Mouse (Mus musculus) mature B cell (primary cell): ENCODE data around the gene D11Wsu47e.

ENCODE experiments used
- in situ Hi-C: fragments of 300-500 bp; cut with MboI; formaldehyde crosslinking; loops from 2 replicates; pipeline ENCODE4 v1.14.3; 2019

Gene D11Wsu47e

DNA sequence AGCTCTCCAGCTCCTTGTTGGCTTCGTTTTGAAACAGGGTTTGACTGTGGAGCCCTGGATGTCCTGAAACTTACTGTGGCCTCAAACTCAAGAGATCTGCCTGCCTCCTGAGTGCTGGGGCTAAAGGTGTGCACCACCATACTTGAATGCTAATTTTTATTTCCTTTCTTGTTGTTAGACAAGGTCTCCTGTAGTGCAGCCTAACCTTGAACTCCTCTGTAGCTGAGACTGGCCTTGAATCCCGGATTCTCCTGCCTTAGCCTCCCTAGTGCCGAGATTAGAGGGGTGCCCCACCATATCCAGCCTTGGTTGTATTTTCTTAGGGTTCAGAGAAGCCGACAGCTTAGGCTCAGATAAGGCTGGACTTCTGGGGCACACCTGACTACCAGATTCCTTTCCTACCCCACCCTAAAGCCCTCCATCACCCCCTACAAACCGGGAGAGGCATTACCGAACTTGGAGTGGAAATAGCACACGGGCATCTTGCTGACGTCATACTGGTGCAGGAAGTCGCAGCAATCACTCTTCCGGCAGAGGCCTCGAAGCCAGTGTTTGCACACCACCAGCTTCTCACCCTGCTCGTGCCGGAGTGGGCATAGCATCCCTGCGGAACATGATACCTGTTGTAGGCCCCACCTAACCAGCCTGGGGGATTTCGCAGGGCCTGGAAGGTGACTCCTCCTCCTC, 21.9 kb downstream of the D11Wsu47e start:
- in situ Hi-C loops: no loop called here

DNA sequence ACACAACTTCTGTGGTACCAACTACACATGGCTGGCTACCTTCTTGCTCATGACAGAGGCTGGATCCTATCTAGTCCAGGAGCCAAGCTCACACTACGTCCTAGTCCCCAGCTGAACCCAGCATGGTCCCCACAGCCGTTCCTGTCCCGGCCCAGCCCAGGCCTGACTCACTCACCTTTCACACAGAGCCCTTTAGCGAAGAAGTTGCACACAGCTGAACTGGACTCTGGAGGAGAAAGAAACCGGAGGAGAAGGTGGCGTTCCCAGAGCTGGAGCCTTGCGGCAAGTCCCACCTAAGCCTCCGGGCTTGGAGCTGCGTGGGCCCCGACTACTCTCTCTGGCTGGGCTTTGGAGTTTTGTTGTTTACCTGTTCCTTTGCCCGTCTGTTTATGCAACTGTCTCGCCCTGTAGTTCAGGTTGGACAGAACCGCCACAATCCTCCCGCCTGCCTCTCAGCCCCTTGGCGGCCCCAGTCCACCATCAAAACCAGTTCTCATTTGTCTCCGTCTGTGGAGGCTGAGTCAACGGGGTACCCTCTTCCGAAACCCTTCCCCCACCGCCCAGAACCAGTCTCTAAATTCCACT, 24.5 kb downstream of the D11Wsu47e start:
- in situ Hi-C loops: no loop called here

DNA sequence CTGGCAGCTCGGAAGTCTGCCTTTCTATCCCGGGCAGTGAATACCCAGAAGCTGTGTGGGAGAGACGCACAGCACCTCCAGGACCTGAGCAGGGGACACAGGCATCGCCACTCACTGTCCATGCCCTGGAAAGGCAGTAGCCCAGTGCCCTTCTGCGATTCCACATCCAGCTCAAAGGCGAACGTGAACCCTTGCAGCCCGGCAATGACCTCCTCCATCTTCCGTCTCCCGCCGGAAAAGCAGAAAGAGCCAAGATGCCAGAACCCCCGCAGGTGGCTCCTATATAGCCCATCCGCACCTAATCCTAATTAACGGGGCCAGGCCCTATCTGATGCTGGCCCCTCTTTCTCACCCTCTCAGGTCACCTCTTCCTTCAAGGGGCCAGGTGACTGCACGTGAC, 25.1 kb downstream of the D11Wsu47e start:
- in situ Hi-C loops: no loop called here

DNA sequence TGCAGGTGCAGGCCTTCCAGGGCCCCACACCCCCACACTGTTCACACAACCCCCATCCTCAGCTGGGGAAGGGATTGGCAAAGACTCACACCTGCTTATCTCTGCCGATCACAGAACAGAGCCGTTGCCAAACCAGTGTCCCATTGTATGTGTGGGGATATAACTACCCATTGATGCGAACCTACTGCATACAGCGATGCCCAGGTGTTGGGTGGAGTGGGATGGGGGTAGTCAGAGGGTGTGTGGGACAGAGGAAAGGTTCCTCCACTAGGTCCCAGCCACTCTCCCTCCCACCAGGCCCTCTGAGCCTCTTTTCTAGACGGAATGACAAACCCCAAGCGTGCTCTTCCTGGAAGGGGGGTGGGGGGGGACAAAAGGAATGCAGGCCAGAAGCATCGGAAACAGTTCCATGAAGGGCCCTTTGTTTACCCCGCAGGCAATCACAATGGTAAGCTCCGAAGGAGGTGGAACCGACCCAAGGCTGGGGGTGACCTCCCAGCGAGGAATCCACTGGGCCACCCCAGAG, 25.6 kb downstream of the D11Wsu47e start, which contains the start of gene Cpsf4l:
TSS of gene Cpsf4l (minus strand) at position 287 of the 526 bp plus-strand sequence.
- in situ Hi-C loops: no loop called here

DNA sequence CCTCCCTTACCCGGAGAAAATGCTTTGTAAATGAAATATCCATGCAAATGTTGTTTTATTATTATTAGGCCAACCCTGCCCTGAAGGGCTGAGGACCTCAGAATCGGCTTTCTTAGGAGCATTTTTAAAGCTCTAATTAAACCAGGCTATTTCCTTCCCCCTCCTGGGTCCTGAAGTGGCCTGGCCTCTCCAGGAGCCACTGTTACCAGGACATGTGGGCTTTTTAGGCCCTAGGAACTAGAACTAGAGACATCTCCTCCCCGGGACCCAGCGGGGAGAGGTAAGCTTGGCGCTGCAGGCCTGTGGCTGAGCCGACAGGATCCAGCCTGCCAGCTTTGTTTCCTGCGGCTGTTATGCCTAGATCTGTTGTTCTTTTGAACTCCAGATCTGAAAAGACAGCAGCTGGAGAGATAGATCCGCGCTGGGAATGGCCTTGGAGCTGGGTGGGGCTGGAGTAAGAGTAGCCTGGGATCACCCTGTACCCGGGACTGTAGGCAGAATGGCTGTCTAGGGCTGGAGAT, 26.1 kb downstream of the D11Wsu47e start:
- in situ Hi-C loops: no loop called here

DNA sequence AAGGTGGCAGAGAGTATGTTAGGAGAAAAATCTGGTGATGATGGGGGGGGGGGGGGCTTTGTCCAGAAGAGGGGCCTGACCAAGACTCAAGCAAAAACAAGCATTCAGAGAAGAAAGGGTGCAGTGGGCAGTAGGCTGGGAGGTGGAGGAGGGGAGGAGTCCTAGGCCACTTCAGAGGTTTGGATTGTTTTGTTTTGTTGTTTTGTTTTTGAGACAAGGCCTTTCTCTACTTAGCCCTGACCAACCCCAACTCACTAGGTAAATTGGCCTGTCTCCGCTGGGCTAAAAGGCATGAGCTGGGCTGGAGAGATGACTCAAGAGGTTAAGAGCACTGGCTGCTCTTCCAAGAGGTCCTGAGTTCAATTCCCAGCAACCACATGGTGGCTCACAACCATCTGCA, 26.8 kb downstream of the D11Wsu47e start:
- in situ Hi-C loops: no loop called here

DNA sequence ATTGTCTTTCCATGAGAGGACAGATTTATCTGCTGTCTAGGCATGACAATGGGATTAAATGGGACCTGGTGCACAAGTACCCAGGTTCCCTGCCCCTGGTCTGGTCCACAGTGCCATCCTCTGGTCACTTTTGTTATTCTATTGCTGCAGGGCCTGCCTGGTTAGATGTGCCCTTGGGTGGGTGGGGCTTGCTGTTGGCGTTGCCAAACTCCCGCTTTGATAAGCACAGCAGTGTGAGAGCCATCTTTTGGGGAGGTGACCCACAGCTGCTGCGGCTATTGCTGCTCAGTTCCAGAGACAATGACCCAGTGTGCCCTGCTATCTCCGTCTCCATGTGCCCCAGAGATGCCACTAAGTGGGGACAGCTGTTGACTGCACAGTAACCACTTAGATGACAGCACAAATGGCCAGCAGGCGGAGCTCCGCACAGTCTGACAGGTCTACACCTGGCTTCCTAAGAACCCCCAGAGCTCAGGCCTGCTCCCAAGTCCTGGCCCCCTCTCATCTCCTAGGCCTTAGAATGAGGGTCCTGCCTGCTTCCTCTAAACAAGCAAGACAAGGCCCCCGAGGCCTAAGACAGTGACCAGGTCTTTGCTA, 31.0 kb downstream of the D11Wsu47e start:
- in situ Hi-C loops: no loop called here

DNA sequence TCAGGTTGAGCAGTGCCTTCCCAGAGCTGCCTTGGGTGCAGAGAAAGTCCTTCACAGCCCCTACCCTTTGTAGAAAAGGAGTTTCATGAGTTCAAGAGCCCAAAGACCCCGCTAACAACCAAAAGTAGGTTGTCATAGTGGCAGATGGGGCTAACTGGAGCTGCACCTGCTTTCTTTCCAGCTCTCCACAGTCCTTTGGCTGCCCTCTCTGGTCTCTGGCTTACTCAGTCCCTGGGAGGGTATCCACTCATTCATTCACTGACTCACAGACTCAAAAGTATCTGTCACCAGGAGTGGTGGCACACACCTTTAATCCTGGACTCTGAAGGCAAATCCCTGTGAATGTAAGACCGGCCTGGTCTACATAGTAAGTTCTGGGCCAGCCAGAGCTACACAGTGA, 31.9 kb downstream of the D11Wsu47e start:
- in situ Hi-C loops: no loop called here

DNA sequence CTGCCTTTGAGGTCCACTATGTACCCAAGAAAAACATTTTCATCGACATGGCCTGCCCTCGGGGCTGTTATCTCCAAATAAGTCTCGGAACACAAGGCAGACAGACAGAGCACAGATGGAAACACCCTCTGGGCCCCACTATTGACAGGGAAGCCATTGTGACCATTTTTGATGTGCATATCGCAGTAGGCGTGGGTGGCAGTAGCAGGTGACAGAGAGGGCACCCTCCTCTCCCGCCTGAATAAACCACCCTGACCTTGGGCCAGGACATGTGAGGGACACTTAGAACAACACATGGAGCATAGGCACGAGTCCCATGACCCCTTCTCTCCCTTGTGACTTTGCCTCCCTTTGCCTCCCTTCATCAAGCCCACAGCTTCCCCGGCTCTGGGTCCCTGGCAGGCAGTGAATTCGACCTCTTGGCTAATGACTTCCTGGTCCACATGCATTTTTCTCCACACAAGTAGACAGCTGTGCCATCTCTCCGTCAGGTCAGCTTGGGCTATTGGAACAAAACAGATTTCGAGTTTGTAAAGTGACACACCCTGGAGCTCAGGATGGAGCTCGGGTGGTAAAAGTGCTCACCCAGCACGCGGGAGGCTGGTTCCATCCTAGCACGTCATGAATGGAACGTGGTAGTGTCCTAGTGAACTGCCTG, 33.7 kb downstream of the D11Wsu47e start:
- in situ Hi-C loops: no loop called here

DNA sequence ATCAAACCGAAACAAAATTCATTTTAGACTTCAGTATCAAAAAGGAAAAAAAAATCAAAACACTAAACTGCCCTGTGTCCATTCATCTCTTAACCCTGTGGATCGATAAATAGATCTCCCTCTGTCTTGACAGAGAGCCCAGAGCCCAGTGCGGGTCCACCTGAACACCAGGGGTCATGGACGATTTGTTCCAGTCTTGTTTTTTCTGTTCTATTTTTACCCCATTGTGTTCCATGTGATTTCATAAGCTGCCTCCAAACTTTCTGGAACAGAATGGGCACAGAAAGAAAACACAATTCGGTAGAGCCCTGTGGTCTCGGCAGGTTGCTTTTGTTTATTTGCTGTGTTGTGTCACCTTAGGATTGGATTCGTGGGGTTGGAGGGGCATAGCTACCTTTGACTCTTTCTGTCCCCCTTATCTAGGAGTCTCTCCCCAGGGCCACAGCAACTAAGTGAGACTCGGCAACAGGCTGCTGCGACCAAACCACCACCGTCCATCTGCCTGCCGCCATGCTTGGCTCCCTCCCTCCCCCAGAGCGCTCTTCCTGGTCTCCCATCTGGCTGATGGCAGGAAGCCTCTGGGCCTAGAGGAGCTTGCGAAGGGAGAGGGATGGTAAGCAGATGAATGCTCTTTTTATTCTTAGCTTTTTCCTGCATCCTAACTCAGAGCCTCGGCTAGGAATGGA, 38.3 kb downstream of the D11Wsu47e start:
- in situ Hi-C loops: no loop called here

DNA sequence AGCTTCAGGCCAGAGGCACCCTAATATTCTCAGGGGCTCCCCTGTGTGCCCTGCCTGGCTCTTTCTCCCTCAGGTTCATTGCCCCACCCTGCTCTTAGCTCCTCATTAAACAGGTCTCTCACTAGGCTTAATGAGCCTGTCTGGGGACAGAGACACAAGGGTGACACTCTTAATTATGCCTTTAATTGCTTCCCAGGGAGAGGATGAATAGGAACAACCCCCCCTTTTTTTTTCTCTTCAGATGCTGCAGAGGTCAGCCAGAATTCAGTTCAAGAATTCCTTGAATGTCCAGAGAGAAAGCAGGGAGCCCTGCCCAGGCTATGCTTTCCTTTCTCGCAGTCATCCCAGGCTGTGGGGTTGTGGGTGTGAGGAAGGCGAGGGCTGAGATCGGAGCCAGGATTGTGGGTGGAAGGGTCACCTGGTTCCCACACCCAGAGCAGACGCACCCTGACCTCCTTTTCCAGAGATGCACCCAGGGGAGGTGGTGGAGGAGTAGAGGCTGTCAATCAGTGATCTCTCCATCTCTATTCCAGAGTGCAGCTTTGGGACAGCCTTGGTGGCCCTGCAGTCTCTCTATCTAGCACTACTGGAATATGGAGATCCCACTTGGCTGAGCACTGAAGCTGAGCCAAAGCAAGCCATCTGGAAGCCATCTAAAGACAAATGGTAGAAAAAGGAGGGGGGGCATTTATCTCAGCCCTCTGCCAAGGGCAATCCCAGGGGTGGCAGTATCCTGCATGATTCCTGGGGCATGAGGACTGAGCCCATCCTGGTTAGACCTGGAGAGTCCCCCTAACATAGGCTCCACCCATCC, 41.2 kb downstream of the D11Wsu47e start:
- in situ Hi-C loops: no loop called here

DNA sequence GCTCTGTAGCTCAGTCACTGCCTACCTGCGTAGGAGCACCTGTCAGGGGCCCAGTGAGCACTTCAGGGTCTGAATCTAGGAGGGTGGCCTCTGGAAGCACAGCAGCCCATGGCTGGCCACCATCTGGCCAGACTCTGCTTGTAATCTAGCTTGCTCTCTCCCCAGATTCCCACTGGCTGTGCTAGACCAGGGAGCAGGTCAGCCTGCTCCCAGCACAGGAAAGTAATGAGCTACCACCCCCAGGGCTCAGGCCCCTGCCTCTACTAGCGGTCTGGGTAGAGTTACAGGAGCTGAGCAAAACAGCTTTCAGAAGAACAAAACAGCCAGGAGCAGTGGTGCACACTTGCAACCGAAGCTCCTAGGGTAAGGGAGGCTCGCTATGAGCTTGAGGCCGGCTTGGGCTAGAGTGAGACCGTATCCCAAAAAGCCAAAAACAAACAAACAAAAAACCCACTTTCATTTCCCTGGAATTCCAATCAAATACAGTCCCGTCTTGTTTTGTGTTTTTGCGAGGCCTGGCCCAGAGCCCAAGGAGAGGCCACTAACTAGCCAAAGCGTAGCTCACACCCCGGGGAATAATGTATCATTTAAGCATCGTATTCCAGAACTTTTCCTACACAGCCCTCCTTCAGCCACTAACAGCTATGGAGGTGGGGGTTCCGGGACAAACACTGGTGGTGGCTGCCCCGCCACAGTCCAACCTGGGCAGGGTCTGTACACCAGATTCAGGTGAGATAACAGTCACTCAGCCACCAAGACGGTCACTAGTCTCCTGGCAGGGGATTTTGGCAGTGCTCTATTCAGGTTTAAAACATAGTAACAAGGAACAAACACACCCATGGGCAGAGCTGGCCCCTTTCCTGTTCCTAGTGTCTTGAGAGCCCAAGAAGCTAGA, 43.0 kb downstream of the D11Wsu47e start:
- in situ Hi-C loops: no loop called here

DNA sequence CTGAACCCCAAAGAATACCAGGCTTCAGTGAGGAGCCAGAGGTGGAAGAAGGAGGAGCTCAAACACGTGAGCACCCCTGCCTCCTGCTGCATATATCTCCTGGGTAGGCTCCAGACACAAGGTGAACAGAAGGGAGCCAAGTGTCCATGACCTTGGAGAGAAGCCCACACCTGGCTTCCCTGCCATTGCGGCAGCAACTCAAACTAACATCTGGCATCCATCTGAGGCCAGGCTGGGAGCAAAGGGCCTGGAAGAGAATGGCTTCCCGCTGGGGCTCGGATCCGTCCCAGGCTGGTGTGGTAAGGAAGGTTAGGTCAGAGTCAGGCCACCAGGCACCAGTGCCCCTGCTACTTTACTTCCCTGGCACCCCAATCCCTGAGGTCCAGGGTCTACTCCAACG, 43.8 kb downstream of the D11Wsu47e start:
- in situ Hi-C loops: no loop called here

DNA sequence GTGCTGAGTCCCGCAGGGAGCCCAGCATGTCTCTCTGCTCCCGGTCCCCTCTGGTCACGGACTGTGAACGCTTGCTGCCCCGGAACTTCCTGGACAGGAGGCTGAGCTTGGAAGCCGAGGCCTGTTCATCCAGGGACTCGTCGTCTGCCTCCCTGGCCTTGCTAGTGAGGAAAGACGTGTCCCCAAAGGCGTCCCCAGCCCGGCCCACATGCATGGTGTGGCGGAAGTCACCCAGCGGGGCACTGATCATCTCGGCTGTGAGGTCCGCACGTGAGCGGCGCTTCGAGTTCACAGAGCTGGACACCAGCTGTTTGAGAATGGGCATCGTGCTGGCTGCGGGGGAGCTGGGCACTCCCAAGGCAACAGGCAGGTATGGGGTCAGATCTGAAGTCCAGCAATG, 45.0 kb downstream of the D11Wsu47e start:
- in situ Hi-C loops: no loop called here

DNA sequence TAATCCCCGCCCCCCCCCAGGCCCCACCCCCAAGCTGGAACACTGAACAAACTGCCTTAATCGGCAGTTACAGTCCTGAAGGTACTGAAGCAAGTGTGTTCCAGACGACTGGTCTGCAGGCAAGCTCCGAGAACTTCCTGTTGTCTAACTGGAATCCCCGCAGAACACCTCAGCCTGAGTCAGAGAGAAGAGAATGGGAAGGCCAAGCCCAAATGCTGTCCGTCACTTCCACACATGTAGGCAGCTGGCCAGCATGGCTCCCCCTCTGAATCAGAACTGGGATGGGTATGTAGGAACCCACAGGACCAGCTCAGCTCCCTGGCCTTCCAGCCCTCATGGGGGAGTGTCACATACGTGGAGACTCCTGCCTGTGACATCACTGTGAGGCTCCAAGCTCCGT, 45.7 kb downstream of the D11Wsu47e start:
- in situ Hi-C loops: no loop called here

DNA sequence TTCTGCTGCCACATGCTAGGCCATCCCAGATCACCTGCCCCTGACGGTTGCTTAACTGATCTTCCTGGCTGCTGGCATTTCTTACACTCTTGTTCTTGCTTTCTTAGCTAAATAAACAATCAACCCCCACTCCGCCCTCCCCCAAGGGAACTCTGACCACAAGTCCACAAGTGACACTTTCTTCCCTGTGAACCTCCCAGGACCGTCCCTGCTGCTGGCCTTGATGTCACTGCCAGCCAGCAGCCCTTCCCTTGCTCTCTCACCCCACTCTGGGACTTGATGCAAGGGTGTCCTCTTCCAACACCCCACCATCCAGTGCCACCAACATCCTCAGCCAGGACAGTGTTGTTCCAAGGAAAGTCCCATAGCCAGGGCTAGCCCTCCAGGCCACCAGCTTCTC, 46.7 kb downstream of the D11Wsu47e start:
- in situ Hi-C loops: no loop called here

DNA sequence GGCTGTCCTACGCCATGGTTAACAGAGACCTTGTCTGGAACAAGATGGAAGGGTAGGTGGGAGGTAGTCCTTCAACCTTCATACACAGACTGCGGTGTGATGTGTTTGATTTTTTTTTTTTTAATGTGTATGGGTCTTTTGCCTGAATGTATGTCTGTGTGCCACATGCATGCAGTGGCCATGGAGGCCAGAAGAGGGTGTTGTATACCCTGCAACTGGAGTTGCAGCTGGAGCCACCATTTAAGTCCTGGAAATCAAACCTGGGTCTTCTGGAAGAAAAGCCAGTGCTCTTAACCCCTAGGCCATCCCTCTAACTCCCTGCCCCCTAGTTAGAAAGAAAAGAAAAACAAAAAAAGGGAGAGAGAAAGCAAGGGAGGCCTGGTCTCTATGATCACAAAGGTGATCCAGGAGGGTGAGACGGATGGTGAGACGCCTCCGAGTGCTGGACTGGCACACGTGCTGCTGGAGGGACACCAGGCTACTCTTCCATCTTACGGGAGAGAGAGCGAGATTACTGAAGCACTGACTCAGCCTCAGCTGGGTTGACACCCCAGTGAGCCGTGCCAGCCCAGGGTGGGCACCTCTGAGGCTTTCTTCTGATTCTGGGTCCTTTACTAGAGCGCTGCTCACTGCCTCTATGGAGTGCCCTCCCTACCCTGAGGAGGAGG, 47.9 kb downstream of the D11Wsu47e start:
- in situ Hi-C loops: no loop called here

DNA sequence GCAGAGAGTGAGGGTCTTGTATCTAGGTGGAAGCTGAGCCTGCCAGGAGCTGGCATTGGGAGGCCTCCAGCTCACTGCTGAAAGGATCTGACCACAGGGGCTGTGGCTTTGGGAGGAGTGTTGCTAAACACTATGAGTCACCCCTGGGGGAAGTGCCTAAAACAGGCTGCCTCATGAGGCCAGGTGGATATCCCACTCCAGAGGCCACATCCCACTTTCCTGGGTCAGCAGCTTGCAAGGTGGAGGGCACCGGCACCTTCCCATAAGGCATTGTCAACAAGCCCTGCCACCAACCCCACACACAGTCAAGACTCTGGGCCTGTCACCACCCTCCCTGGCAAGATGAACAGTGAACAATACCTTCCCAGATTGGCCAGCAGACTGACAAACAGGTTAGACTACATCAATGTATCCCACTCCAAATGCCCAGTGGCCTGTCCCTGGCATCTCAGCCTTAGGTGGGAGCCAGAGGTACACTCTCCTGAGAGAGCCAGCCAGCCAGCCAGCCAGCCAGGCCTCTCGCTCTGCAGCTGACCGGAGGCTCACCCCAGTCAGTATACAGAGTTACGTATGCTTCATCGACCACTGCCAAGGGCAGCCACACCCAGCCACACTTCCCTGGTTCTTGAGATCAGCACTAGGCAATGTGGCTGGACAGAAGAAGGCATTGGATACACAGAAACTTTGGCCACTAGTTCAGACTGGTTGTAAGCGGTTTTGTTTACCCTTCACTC, 49.6 kb downstream of the D11Wsu47e start:
- in situ Hi-C loops: no loop called here

DNA sequence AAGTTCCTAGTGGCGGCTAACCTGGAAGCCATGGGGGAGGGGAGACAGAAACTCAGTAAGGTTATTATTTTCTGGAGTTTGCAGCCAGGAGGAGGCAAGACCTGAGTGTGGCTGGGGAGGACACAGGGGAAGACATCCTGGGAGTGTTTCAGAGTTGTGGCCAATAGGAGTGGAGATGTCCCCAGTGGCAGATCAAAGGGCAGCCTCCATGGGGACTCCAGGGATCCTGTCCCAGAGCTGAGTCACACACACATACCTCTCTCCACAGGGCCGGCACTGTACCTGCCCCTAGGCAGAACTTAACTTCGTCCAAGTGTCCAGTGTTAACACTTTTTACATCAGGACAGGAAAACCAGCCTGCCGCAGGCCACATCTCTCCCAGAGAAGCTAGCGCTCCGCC, 50.9 kb downstream of the D11Wsu47e start:
- in situ Hi-C loops: no loop called here
